Mouse (Mus musculus) C2C12 (cell line): ENCODE measurements around the gene Mtln. TPM values are rescaled to one million over a fixed set of nuclear protein-coding genes. Genes with fewer than 3 reads are reported as not detected.
A peak's percentile ranks its signal among the peaks of the same experiment; 100 is the strongest.

Experiments
- H3K27me3 ChIP-seq: one replicate; pipeline ENCODE4 v1.6.1; 2011; ENCODE audit not compliant: control insufficient read depth, insufficient read depth, insufficient read length
- H3K36me3 ChIP-seq: one replicate; pipeline ENCODE4 v1.6.1; 2011; ENCODE audit not compliant: control insufficient read depth, insufficient read depth
- H3K4me3 ChIP-seq: one replicate; pipeline ENCODE4 v1.5.1; 2011; ENCODE audit warnings: mild to moderate bottlenecking, control low read depth; ENCODE audit not compliant: poor library complexity, insufficient read depth, severe bottlenecking
- H3K79me2 ChIP-seq: one replicate; pipeline ENCODE4 v1.6.1; 2011; ENCODE audit not compliant: control insufficient read depth, insufficient read depth
- H3K79me3 ChIP-seq: one replicate; pipeline ENCODE4 v1.6.1; 2011; ENCODE audit warnings: low read depth, control low read depth
- H3ac ChIP-seq: one replicate; pipeline ENCODE3; 2011; ENCODE audit warnings: low read depth; ENCODE audit not compliant: control insufficient read depth, insufficient read length
- CEBPB ChIP-seq: IDR thresholded peaks from one replicate; pipeline ENCODE4 v1.6.1; 2011; ENCODE audit warnings: low read depth, mild to moderate bottlenecking, control low read depth, moderate library complexity
- CTCF ChIP-seq: IDR thresholded peaks from one replicate; pipeline ENCODE4 v1.5.1; 2011; ENCODE audit not compliant: control insufficient read depth, insufficient read depth, insufficient read length
- FOSL1 ChIP-seq: IDR thresholded peaks from one replicate; pipeline ENCODE4 v1.8.0; 2011; ENCODE audit warnings: mild to moderate bottlenecking, low read length; ENCODE audit not compliant: poor library complexity, insufficient read depth, severe bottlenecking
- MAX ChIP-seq: IDR thresholded peaks from one replicate; pipeline ENCODE4 v1.6.1; 2011; ENCODE audit warnings: mild to moderate bottlenecking, control low read depth
- MYOD1 ChIP-seq: IDR thresholded peaks from one replicate; pipeline ENCODE4 v1.6.1; 2011; ENCODE audit warnings: low read depth; ENCODE audit not compliant: control insufficient read depth, insufficient read length
- MYOG ChIP-seq: IDR thresholded peaks from one replicate; pipeline ENCODE4 v1.6.1; 2011; ENCODE audit not compliant: control insufficient read depth, insufficient read length; ENCODE audit errors: extremely low read depth
- USF1 ChIP-seq: IDR thresholded peaks from one replicate; pipeline ENCODE4 v1.6.1; 2011; ENCODE audit warnings: low read depth, mild to moderate bottlenecking, control low read depth, moderate library complexity
- polyA plus RNA-seq: library from polyadenylated mRNA; unstranded; fragments of >200 nt; fragmentation: generic; extraction: Trizol; gene quantifications from one replicate; pipeline ENCODE4 v1.2.1, GENCODE M21; 2012; ENCODE audit warnings: missing spikeins

Mtln gene
- polyA plus RNA-seq, 1 experiment = 41.3 TPM

- H3K4me3 ChIP-seq = no peak overlapping the region
- no peaks in the 10 kb centered on the region for H3K27me3 ChIP-seq
- H3K79me3 ChIP-seq = peaks cover 8% of the 10 kb centered on the region
- no peak overlapping the region for H3ac ChIP-seq
- no peaks in the 10 kb centered on the region for H3K36me3 ChIP-seq
- peaks cover 26% of the 10 kb centered on the region for H3K79me2 ChIP-seq
- no peak for TF ChIP-seq CEBPB
- no peak for TF ChIP-seq MYOG
- TF ChIP-seq FOSL1 = no peak
- no peak for TF ChIP-seq USF1
- TF ChIP-seq MYOD1 = no peak
- TF ChIP-seq CTCF = no peak
- TF ChIP-seq MAX = no peak
Measured at GRCm38 (mm10) chr2:127787226-127787625, 5.1 kb downstream of the Mtln start.

- TF ChIP-seq USF1 (no peak), CEBPB (no peak), CTCF (no peak), MAX (no peak), MYOD1 (no peak), MYOG (no peak), FOSL1 (no peak)
- H3K79me3 ChIP-seq = no peaks in the 10 kb centered on the region
- no peak overlapping the region for H3ac ChIP-seq
- H3K27me3 ChIP-seq = no peaks in the 10 kb centered on the region
- H3K4me3 ChIP-seq = no peak overlapping the region
- peaks cover 18% of the 10 kb centered on the region for H3K36me3 ChIP-seq
- no peaks in the 10 kb centered on the region for H3K79me2 ChIP-seq
Measured at GRCm38 (mm10) chr2:127778451-127778850, 13.8 kb downstream of the Mtln start.

- Histone ChIP-seq H3K36me3 (peaks cover 31% of the 10 kb centered on the region), H3K27me3 (no peaks in the 10 kb centered on the region), H3ac (no peak overlapping the region), H3K79me3 (no peaks in the 10 kb centered on the region), H3K79me2 (no peaks in the 10 kb centered on the region), H3K4me3 (no peak overlapping the region)
- no peak for TF ChIP-seq MYOD1
- TF ChIP-seq MYOG = no peak
- no peak for TF ChIP-seq MAX
- TF ChIP-seq FOSL1 = no peak
- TF ChIP-seq CTCF = no peak
- no peak for TF ChIP-seq USF1
- TF ChIP-seq CEBPB = no peak
Measured at GRCm38 (mm10) chr2:127775013-127775412, 17.3 kb downstream of the Mtln start.

GRCm38 (mm10) chr2:127774578-127774941, 17.7 kb downstream of the Mtln start:
- Histone ChIP-seq H3K79me2 (no peaks in the 10 kb centered on the region), H3ac (no peak overlapping the region), H3K4me3 (no peak overlapping the region), H3K27me3 (no peaks in the 10 kb centered on the region), H3K79me3 (no peaks in the 10 kb centered on the region), H3K36me3 (peaks cover 29% of the 10 kb centered on the region)
- TF ChIP-seq USF1 = no peak
- no peak for TF ChIP-seq CTCF
- TF ChIP-seq MAX = no peak
- no peak for TF ChIP-seq MYOD1
- no peak for TF ChIP-seq CEBPB
- TF ChIP-seq FOSL1 = no peak
- TF ChIP-seq MYOG = no peak

- H3K4me3 ChIP-seq = no peak overlapping the region
Measured at GRCm38 (mm10) chr2:127773938-127774577, 18.2 kb downstream of the Mtln start.

GRCm38 (mm10) chr2:127761587-127761986, 30.7 kb downstream of the Mtln start:
- no peak overlapping the region for H3K4me3 ChIP-seq
- peak overlapping the region; percentile 37 for H3ac ChIP-seq
- peaks cover 29% of the 10 kb centered on the region for H3K36me3 ChIP-seq
- TF ChIP-seq CEBPB = no peak
- TF ChIP-seq MAX = peak; percentile 50
- no peaks in the 10 kb centered on the region for H3K27me3 ChIP-seq
- H3K79me3 ChIP-seq = no peaks in the 10 kb centered on the region
- no peaks in the 10 kb centered on the region for H3K79me2 ChIP-seq

More at GRCm38 (mm10) chr2:127773938-127774577, 18.2 kb downstream of the Mtln start:
- H3K36me3 ChIP-seq = peaks cover 26% of the 10 kb centered on the region
- no peaks in the 10 kb centered on the region for H3K79me3 ChIP-seq
- H3ac ChIP-seq = no peak overlapping the region
- TF ChIP-seq MYOD1 (no peak), MAX (no peak), CEBPB (no peak), FOSL1 (no peak), MYOG (no peak), CTCF (no peak), USF1 (no peak)
- H3K79me2 ChIP-seq = no peaks in the 10 kb centered on the region
- no peaks in the 10 kb centered on the region for H3K27me3 ChIP-seq
